ENCODE assay signal across 8 mouse cellular contexts in the genomic region with DNA sequence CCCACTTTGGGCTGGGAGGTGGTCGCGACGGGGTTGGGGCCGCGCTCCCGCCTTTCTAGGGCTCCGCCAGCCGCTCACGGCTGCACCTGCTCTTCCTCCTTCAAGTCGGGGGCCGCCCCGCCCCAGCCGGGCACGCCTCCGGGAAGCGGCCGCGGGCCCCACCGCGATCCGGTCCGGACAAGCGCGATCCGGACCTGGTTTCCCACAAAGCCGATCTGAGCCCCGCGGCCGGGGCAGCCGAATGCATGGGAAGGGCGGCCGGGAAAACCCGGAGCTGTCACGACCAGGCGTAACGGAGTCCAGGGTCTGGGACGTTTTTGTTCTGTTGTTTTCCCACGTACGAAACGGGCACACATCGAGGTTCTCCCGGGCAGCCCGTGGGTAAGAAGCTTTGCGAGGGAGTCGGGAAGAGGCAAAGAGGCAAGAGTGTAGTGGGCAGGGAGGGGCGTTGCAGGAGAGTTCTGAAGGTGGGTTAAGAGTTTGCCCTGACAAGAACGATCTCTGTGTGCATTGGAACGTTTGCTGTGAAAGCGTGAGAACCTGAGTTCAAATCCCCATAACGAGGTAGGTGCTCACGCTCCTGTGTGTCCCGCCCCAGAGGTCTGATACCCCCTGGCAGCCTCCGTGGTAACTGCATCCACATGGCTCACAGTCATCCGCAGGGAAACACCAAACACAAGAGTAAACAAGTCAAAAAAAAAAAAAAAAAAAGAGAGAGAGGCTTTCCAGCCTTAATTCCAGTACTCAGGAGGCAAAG. TPM values are rescaled to one million over a fixed set of nuclear protein-coding genes. Genes with fewer than 3 reads are reported as not detected.
A peak's percentile ranks its signal among the peaks of the same experiment; 100 is the strongest.
DNase-seq lines count a peak whose midpoint lies in the region; ATAC-seq lines count a peak whose summit lies in the region.

No protein-coding gene starts in this region.

- peak overlapping the region; percentile 89 for H3K4me2 ChIP-seq in hindbrain, embryonic 15.5 days

- ATAC-seq in hindbrain, embryonic 15.5 days (ENCODE audit: low FRiP score, low read depth) = peak; percentile 78
- peak; percentile 83 for ATAC-seq in megakaryocyte progenitor cell, adult 5-6 weeks (replicated peaks; ENCODE audit: poor library complexity)

- H3K4me1 ChIP-seq in hindbrain, embryonic 15.5 days (replicated peaks) = peaks cover 10% of the 10 kb centered on the region

- H3K27me3 ChIP-seq in hindbrain, embryonic 15.5 days = peaks cover 28% of the 10 kb centered on the region

- 2% methylated on average over 54 of the region's 54 CpGs for WGBS in hindbrain, embryonic 15.5 days

- intact Hi-C loops in left cerebral cortex, postnatal 14 days (cut with DNase I) = loop anchor here (5.0 kb wide), 2 partner anchors 61 to 166 kb away; no protein-coding TSS in a partner anchor

- H3K4me3 ChIP-seq in hindbrain, embryonic 15.5 days = peak overlapping the region; percentile 49

- peak overlapping the region; percentile 44 for H3K9ac ChIP-seq in hindbrain, embryonic 15.5 days

- no peak overlapping the region for H3K27ac ChIP-seq in hindbrain, embryonic 15.5 days (replicated peaks)

- no peaks in the 10 kb centered on the region for H3K9me3 ChIP-seq in hindbrain, embryonic 15.5 days

- no peaks in the 10 kb centered on the region for H3K36me3 ChIP-seq in hindbrain, embryonic 15.5 days

- DNase-seq in ZHBTc4 (ENCODE audit: low read depth, low spot score) = peak; percentile 96
- peak; percentile 94 to 96 for DNase-seq in cerebellum, postnatal 10 days
- peak; percentile 87 for DNase-seq in gastrocnemius, adult 18-20 months (ENCODE audit: low spot score)
- DNase-seq in left cerebral cortex, postnatal 14 days (ENCODE audit: low spot score in 2 of 2) = peak; percentile 81 to 86
- DNase-seq in right cerebral cortex, postnatal 10 days (ENCODE audit: low spot score in 2 of 2) = peak; percentile 91 to 93
- DNase-seq in urinary bladder, postnatal 14 days (ENCODE audit: low spot score) = peak; percentile 94

RNA-seq across cellular contexts. Expression of gene Tjp3, which starts 5.5 kb away (rescaled TPM):
- total RNA-seq in gastrocnemius, adult 18-20 months (2021) = not detected
- 5.9 and 6.2 TPM in 2 replicates for polyA plus RNA-seq in hindbrain, embryonic 15.5 days (2015; fragmentation: Nextera tagmentation; extraction: Ambion mirVana)
- total RNA-seq in left cerebral cortex, postnatal 14 days (2021) = under 1 TPM; 0.15 to 0.47 TPM
- total RNA-seq in megakaryocyte progenitor cell, adult 5-6 weeks (2015) = 2.3 TPM in 2 replicates
- total RNA-seq in megakaryocyte progenitor cell, adult 5-6 weeks (2017) = 3.9 and 5.2 TPM in 2 replicates

RNA-seq across cellular contexts. Expression of gene Pip5k1c, which starts 6.9 kb away (rescaled TPM):
- total RNA-seq in gastrocnemius, adult 18-20 months (2021) = 10 to 100 TPM; 19.7 to 20.4 TPM
- 130 and 151 TPM in 2 replicates for polyA plus RNA-seq in hindbrain, embryonic 15.5 days (2015; fragmentation: Nextera tagmentation; extraction: Ambion mirVana)
- total RNA-seq in left cerebral cortex, postnatal 14 days (2021) = 100 to 1,000 TPM; 391 to 396 TPM
- total RNA-seq in megakaryocyte progenitor cell, adult 5-6 weeks (2015) = 18.9 and 24.6 TPM in 2 replicates
- total RNA-seq in megakaryocyte progenitor cell, adult 5-6 weeks (2017) = 32.4 and 37.4 TPM in 2 replicates

RNA-seq across cellular contexts. Expression of gene Apba3, which starts 19.1 kb away (rescaled TPM):
- 100 to 1,000 TPM; 102 to 105 TPM for total RNA-seq in gastrocnemius, adult 18-20 months (2021)
- 38.3 and 38.6 TPM in 2 replicates for polyA plus RNA-seq in hindbrain, embryonic 15.5 days (2015; fragmentation: Nextera tagmentation; extraction: Ambion mirVana)
- total RNA-seq in left cerebral cortex, postnatal 14 days (2021) = 10 to 100 TPM; 34.8 to 35.8 TPM
- 15.5 and 20.2 TPM in 2 replicates for total RNA-seq in megakaryocyte progenitor cell, adult 5-6 weeks (2015)
- total RNA-seq in megakaryocyte progenitor cell, adult 5-6 weeks (2017) = 10.5 and 16.9 TPM in 2 replicates

RNA-seq across cellular contexts. Expression of gene Mrpl54, which starts 19.1 kb away (rescaled TPM):
- 100 to 1,000 TPM; 106 to 116 TPM for total RNA-seq in gastrocnemius, adult 18-20 months (2021)
- polyA plus RNA-seq in hindbrain, embryonic 15.5 days (2015; fragmentation: Nextera tagmentation; extraction: Ambion mirVana) = 121 and 144 TPM in 2 replicates
- 10 to 100 TPM; 39.0 to 41.4 TPM for total RNA-seq in left cerebral cortex, postnatal 14 days (2021)
- 95.1 and 97.1 TPM in 2 replicates for total RNA-seq in megakaryocyte progenitor cell, adult 5-6 weeks (2015)
- 155 and 196 TPM in 2 replicates for total RNA-seq in megakaryocyte progenitor cell, adult 5-6 weeks (2017)

RNA-seq across cellular contexts. Expression of gene Matk, which starts 33.1 kb away (rescaled TPM):
- total RNA-seq in gastrocnemius, adult 18-20 months (2021) = not detected
- 43.8 and 49.7 TPM in 2 replicates for polyA plus RNA-seq in hindbrain, embryonic 15.5 days (2015; fragmentation: Nextera tagmentation; extraction: Ambion mirVana)
- total RNA-seq in left cerebral cortex, postnatal 14 days (2021) = 100 to 1,000 TPM; 226 to 227 TPM
- 10.2 and 16.7 TPM in 2 replicates for total RNA-seq in megakaryocyte progenitor cell, adult 5-6 weeks (2015)
- 32.7 and 33.7 TPM in 2 replicates for total RNA-seq in megakaryocyte progenitor cell, adult 5-6 weeks (2017)

Comparison
In these comparisons a context has a peak if more than half of its experiments do, and no peak if none do; other contexts are left out.
1. RNA of gene Pip5k1c, which starts 6.9 kb away (total RNA-seq): 391 to 396 TPM in left cerebral cortex, postnatal 14 days; 18.9 to 37.4 TPM in megakaryocyte progenitor cell, adult 5-6 weeks and 19.7 to 20.4 TPM in gastrocnemius, adult 18-20 months; every median in the first group is over 10 times any median in the second.
2. Peak in every context shown above with its lines, with median percentiles within 50 percentile points of each other: DNase-seq.